Mouse (Mus musculus): ENCODE data around the gene Ormdl3.

DNA sequence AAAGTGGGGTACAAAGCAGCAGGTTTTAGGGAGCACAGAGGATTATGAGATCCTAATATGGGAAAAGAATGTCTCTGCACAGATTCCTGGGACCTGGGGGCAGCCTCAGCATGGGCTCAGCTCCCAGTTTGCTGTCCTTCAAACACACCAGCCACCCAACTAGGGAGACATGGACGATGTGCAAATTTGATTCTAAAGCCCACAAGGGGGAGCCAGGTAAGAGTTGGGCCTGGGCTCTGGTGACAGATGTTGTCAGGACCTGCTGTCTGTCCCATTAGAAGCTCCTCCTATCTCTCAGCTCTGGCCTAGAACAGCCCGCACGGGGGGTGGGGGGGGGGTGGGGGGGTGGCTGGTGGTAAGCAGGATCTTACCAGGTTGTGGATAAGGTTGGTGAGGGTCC, 3.6 kb downstream of the Ormdl3 start:
- TF ChIP-seq POLR2A (IDR thresholded peaks at IDR 0.05; ENCODE audit: borderline replicate concordance, low read depth, low read length) (no peak), CTCF (IDR thresholded peaks at IDR 0.05; ENCODE audit: low read depth, low read length) (no peak)
